Mouse (Mus musculus) forebrain, embryonic 14.5 days (tissue): Measurements from ENCODE around the gene Dbp. TPM values are rescaled to one million over a fixed set of nuclear protein-coding genes. Genes with fewer than 3 reads are reported as not detected.

Source experiments
- ATAC-seq: fragments of 200-750 bp; cut with Nextera tagmentation; 2 replicates; pipeline ENCODE4 v1.8.0; 2017; ENCODE audit warnings: mild to moderate bottlenecking, moderate library complexity
- DNase-seq: peaks from one replicate; pipeline ENCODE4 v3.0.0-alpha.2; 2015; ENCODE audit warnings: low spot score
- H3K27ac ChIP-seq: fragments of 300-500 bp; sonication (generic); 2 replicates; pipeline ENCODE4 v1.5.1; 2014; ENCODE audit warnings: low read depth, mild to moderate bottlenecking, control low read depth, low read length, moderate library complexity
- H3K27me3 ChIP-seq: fragments of 300-500 bp; sonication (generic); replicated peaks from 2 replicates; pipeline ENCODE4 v1.6.1; 2014; ENCODE audit warnings: low read length, control low read depth, mixed read lengths; ENCODE audit not compliant: control insufficient read depth, insufficient read depth
- H3K36me3 ChIP-seq: fragments of 300-500 bp; sonication (generic); 2 replicates; pipeline ENCODE4 v1.6.1; 2014; ENCODE audit warnings: low read length, control low read depth; ENCODE audit not compliant: control insufficient read depth, insufficient read depth
- H3K4me1 ChIP-seq: fragments of 300-500 bp; sonication (generic); 2 replicates; pipeline ENCODE4 v1.6.1; 2014; ENCODE audit warnings: antibody characterized with exemption, low read length, control low read depth; ENCODE audit not compliant: control insufficient read depth, insufficient read depth
- H3K4me2 ChIP-seq: fragments of 300-500 bp; sonication (generic); 2 replicates; pipeline ENCODE4 v1.6.1; 2014; ENCODE audit warnings: mild to moderate bottlenecking, control low read depth, low read length
- H3K4me3 ChIP-seq: fragments of 300-500 bp; sonication (generic); 2 replicates; pipeline ENCODE4 v1.5.1; 2014; ENCODE audit warnings: low read depth, low read length, control low read depth
- H3K9ac ChIP-seq: fragments of 300-500 bp; sonication (generic); 2 replicates; pipeline ENCODE4 v1.6.1; 2014; ENCODE audit warnings: mild to moderate bottlenecking, low read length, control low read depth, moderate library complexity
- H3K9me3 ChIP-seq: fragments of 300-500 bp; sonication (generic); replicated peaks from 2 replicates; pipeline ENCODE4 v1.6.1; 2016; ENCODE audit warnings: low read length, control low read depth, mixed read lengths; ENCODE audit not compliant: control insufficient read depth
- WGBS: fragments of 180-500 bp; shearing (Covaris S2); extraction: QIAGEN DNeasy Blood & Tissue Kit; methylation state at CpG from one replicate; pipeline ENCODE4 v1.1.7; 2014; 5-methylcytosine and 5-hydroxymethylcytosine counted together
- polyA plus RNA-seq: library from polyadenylated mRNA; unstranded; fragments of >200 nt; fragmentation: Nextera tagmentation; extraction: Ambion mirVana; gene quantifications from 2 replicates; pipeline ENCODE4 v1.2.1, GENCODE M21; 2014

Gene Dbp
- polyA plus RNA-seq, 1 experiment from 2014 or later, result 3.6 TPM

DNA sequence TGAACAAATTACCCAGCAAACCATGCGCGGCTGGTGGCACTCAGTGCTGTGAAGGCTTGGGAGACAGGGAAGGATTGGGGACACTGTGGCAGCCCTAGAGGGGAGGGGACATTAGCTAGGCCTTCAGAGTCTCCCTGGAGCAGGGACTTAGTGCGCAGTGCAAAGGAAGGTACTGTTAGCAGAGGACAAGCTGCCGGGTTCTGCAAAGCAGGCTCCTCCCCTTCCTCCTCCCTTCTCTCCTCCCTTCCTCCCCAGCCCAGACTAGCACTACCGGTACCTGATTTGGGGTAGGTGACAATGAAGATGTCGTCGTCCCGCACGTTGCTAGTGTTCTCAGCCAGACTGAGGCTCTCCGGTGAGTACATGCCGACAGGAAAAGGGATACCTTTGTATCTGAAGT is 36.9 kb downstream of the Dbp start:
- H3K4me3 ChIP-seq, result no peak overlapping the region

DNA sequence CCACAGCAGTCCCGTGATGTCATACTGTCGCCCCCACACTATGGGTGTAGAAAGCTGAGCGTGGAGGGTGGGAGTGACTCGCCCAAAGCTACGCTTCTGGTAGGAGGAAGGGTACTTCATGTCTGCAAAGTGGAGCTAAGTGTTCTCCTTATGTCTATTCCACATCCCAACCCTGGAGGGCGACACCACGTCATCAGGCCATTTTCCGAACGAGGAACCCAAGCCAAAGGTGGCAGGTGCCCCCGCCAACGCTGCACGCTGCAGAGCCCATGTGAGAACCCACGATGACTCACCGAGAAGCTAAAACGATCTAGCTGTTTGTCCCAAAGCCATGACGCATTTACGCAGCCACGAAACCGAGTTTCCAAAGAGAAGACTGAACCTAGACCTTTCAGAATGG is 37.5 kb downstream of the Dbp start:
- 37% methylated on average over 19 of the region's 19 CpGs for WGBS
- no peak overlapping the region for H3K27ac ChIP-seq
- H3K4me2 ChIP-seq, result no peak overlapping the region
- no peaks in the 10 kb centered on the region for H3K27me3 ChIP-seq
- no peaks in the 10 kb centered on the region for H3K36me3 ChIP-seq
- no peak overlapping the region for H3K4me3 ChIP-seq
- H3K9me3 ChIP-seq, result no peaks in the 10 kb centered on the region
- ATAC-seq (no peak), DNase-seq (no peak)
- no peaks in the 10 kb centered on the region for H3K4me1 ChIP-seq
- H3K9ac ChIP-seq, result no peak overlapping the region

More for the DNA sequence above, 36.9 kb downstream of the Dbp start:
- H3K4me1 ChIP-seq, result no peaks in the 10 kb centered on the region
- H3K36me3 ChIP-seq, result no peaks in the 10 kb centered on the region
- DNase-seq (no peak), ATAC-seq (no peak)
- H3K27ac ChIP-seq, result no peak overlapping the region
- H3K9me3 ChIP-seq, result no peaks in the 10 kb centered on the region
- 36% methylated on average over 11 of the region's 11 CpGs for WGBS
- H3K9ac ChIP-seq, result no peak overlapping the region
- H3K4me2 ChIP-seq, result no peak overlapping the region
- no peaks in the 10 kb centered on the region for H3K27me3 ChIP-seq

DNA sequence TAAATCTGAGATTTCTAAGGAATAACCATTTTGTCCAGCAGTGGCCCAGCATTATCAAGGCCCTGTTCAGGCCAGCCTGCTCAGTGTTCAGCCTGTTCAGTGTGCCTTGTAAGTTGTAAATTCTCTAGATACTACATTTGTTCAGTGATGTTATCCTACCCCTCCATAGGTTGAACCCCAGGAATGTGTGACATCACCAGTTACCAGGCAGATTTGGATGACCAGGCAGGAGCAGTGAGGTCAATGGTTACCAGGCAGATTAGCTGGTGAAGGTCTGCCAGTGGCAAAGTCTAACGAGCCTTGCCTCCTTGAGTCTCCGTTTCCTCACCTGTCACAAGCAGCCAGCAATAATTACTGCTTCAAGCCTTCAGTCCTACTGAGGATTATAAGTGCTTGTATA is 39.5 kb downstream of the Dbp start:
- no peaks in the 10 kb centered on the region for H3K36me3 ChIP-seq
- H3K27ac ChIP-seq, result no peak overlapping the region
- ATAC-seq, result no peak
- DNase-seq, result peak; percentile 44
- H3K27me3 ChIP-seq, result no peaks in the 10 kb centered on the region
- H3K4me1 ChIP-seq, result no peaks in the 10 kb centered on the region
- H3K4me2 ChIP-seq, result no peak overlapping the region
- no peak overlapping the region for H3K9ac ChIP-seq
- no peaks in the 10 kb centered on the region for H3K9me3 ChIP-seq
- WGBS, result 31% methylated on average over 2 of the region's 2 CpGs
- no peak overlapping the region for H3K4me3 ChIP-seq

- H3K27ac ChIP-seq, result no peak overlapping the region
- H3K9me3 ChIP-seq, result no peaks in the 10 kb centered on the region
- H3K9ac ChIP-seq, result no peak overlapping the region
- H3K4me2 ChIP-seq, result no peak overlapping the region
- H3K4me1 ChIP-seq, result no peaks in the 10 kb centered on the region
- ATAC-seq (no peak), DNase-seq (no peak)
- no peak overlapping the region for H3K4me3 ChIP-seq
- no peaks in the 10 kb centered on the region for H3K36me3 ChIP-seq
- WGBS, result 66% methylated on average over 6 of the region's 6 CpGs
- H3K27me3 ChIP-seq, result no peaks in the 10 kb centered on the region
These were observed 41.6 kb downstream of the Dbp start for GRCm38 (mm10) chr7:45746518-45746917.

DNA sequence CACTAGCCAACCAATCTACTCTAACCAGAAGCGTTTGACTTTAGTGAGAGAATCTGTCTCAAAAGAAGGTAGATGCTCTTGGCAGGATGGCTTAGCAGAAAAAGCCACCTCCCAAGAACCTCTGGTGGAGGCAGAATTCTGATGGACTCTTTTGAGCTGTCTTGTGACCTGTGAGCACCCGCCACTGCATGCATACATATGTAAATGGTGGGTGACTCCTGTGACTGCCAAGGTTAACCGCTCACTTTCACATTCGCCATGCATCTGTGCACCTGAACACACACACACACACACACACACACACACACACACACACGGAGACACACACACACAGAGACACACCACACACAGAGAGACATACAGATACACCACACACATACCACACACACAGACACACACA is 42.6 kb downstream of the Dbp start:
- Histone ChIP-seq H3K9me3 (no peaks in the 10 kb centered on the region), H3K4me2 (no peak overlapping the region)

DNA sequence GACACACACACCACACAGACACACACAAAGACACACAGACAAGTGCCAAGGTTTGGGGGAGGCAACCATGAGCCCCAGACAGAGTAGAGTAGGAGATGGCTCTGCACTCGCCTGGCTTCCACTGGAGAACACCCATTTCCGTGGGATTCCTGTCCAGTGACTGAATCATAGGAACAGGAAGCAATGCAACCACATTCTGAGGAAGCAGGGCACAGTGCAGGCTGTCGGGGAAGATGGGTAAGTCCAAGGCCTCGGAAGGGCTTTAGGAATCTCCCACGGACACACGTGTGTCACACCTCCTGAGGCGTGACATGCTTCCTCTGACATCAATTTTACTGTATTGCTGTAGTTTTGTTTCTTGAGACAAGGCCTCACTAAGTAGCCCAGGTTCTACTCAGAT is 43.2 kb downstream of the Dbp start:
- WGBS, result 89% methylated on average over 7 of the region's 7 CpGs
- Histone ChIP-seq H3K9ac (no peak overlapping the region), H3K27me3 (no peaks in the 10 kb centered on the region), H3K4me1 (no peaks in the 10 kb centered on the region), H3K9me3 (no peaks in the 10 kb centered on the region), H3K36me3 (no peaks in the 10 kb centered on the region), H3K27ac (no peak overlapping the region), H3K4me2 (no peak overlapping the region), H3K4me3 (no peak overlapping the region)
- ATAC-seq (no peak), DNase-seq (no peak)

More for the DNA sequence above, 42.6 kb downstream of the Dbp start:
- H3K9ac ChIP-seq, result no peak overlapping the region
- DNase-seq, result no peak
- no peaks in the 10 kb centered on the region for H3K27me3 ChIP-seq
- H3K4me1 ChIP-seq, result no peaks in the 10 kb centered on the region
- H3K4me3 ChIP-seq, result no peak overlapping the region
- ATAC-seq, result no peak
- 82% methylated on average over 5 of the region's 5 CpGs for WGBS
- no peak overlapping the region for H3K27ac ChIP-seq
- no peaks in the 10 kb centered on the region for H3K36me3 ChIP-seq

DNA sequence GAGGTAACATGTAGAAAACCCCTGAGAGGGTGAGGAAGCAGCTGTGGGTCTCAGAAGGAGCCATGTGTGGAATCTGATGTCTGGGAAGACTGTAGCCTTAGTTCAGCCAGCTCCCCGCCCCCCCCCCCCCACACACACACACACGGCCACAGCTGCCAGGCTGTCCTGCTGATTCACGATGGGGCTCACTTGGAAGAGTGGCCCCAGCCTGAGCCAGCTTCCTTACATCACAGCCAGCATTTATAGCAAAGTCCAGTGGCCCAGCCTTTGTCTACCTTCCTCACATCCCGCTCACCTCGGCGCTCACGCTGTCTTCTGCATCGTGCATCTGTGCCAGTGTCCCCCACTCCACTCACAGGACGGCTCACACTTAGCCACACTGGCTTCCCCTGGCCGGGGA is 44.5 kb downstream of the Dbp start:
- no peak overlapping the region for H3K4me2 ChIP-seq
- no peak for ATAC-seq

DNA sequence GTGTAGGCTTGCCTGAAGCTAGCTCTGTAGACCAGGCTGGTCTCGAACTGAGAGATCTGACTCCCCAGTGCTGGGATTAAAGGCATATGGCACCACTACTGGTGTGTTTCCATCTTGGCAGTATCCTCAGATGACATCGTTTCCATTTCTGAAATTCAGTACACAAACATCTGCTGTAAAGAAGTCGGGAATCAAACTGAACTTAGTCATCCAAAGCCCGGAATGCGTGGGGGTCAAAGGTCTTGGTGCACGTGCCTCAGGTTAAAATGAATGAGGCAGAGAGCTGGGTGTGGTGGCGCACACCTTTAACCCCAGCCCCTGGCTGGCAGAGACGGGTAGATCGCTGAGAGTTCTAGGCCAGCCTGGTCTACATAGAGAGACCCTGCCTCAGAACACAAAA is 45.3 kb downstream of the Dbp start:
- whole genome bisulfite sequencing, result 87% methylated on average over 9 of the region's 9 CpGs
- DNase-seq, result no peak
- Histone ChIP-seq H3K4me1 (no peaks in the 10 kb centered on the region), H3K36me3 (no peaks in the 10 kb centered on the region), H3K4me3 (no peak overlapping the region), H3K27me3 (no peaks in the 10 kb centered on the region), H3K9ac (no peak overlapping the region), H3K9me3 (no peaks in the 10 kb centered on the region), H3K4me2 (no peak overlapping the region), H3K27ac (no peak overlapping the region)
- no peak for ATAC-seq

More for the DNA sequence above, 44.5 kb downstream of the Dbp start:
- Histone ChIP-seq H3K4me3 (no peak overlapping the region), H3K9ac (no peak overlapping the region), H3K36me3 (no peaks in the 10 kb centered on the region), H3K27me3 (no peaks in the 10 kb centered on the region), H3K4me1 (no peaks in the 10 kb centered on the region), H3K9me3 (no peaks in the 10 kb centered on the region), H3K27ac (no peak overlapping the region)
- 56% methylated on average over 10 of the region's 10 CpGs for WGBS
- no peak for DNase-seq

DNA sequence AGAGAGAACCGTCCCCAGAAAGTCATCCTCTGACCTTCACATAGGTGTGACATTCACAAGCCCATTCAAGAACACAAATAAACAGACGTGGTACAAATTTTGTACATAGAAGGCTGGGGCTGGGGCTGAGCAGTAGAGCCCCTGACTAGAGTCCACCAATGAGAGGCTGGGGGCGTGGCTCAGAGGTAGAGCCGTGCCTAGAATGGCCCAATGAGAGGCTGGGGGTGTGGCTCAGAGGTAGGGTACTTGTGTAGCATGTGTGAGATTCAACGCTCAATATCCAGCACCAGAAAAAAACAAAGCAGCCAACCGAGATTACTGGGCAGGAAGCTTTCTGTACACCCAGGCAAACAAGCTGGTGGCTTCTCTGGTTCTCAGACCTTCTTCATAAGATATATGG is 50.8 kb downstream of the Dbp start:
- H3K36me3 ChIP-seq, result no peaks in the 10 kb centered on the region
- peaks cover 16% of the 10 kb centered on the region; the same call in 1 of the 2 replicates for H3K27me3 ChIP-seq
- no peak overlapping the region for H3K9ac ChIP-seq
- H3K4me1 ChIP-seq, result no peaks in the 10 kb centered on the region
- no peak overlapping the region for H3K27ac ChIP-seq
- DNase-seq, result no peak
- H3K4me2 ChIP-seq, result no peak overlapping the region
- WGBS, result 52% methylated on average over 6 of the region's 6 CpGs
- no peak for ATAC-seq
- H3K4me3 ChIP-seq, result no peak overlapping the region
- no peaks in the 10 kb centered on the region for H3K9me3 ChIP-seq
